Mouse (Mus musculus): ENCODE measurements at regions not wholly inside any gene's neighbourhood (a gene's known extent, or its start where the extent isn't known, plus 50 kb on each side); places are given as distances from the start of the nearest gene placed in this dataset.
A peak's percentile ranks its signal among the peaks of the same experiment; 100 is the strongest.
"Not testable (repeated sequence)": the region's sequence is repeated elsewhere in the genome, so short reads cannot be mapped to it uniquely, and the experiment has no call there.

- Histone ChIP-seq H3K4me2 (no peak overlapping the region), H3K27me3 (replicated peaks; ENCODE audit: control insufficient read depth, insufficient read depth, low read length) (no peaks in the 10 kb centered on the region), H3K9ac (ENCODE audit: low read depth, low read length) (no peak overlapping the region), H3K4me3 (ENCODE audit: low read depth, low read length) (no peak overlapping the region), H3K4me1 (replicated peaks; ENCODE audit: control insufficient read depth, insufficient read depth, low read length) (no peaks in the 10 kb centered on the region), H3K9me3 (ENCODE audit: control insufficient read depth, low read length) (no peaks in the 10 kb centered on the region), H3K27ac (ENCODE audit: low read depth, low read length) (no peak overlapping the region), H3K36me3 (ENCODE audit: control insufficient read depth, insufficient read depth, low read length) (no peaks in the 10 kb centered on the region)
- DNase-seq (ENCODE audit: low spot score) (peak; percentile 32), ATAC-seq (replicated peaks; ENCODE audit: low FRiP score) (no peak)
- WGBS = 81% methylated on average over 5 of the region's 5 CpGs
Measured at GRCm38 (mm10) chr9:17987606-17988005, 304.3 kb upstream of the Chordc1 start.

GRCm38 (mm10) chr9:18002557-18002956, 289.4 kb upstream of the Chordc1 start:
- ATAC-seq (replicated peaks; ENCODE audit: low FRiP score) = no peak
- Histone ChIP-seq H3K27ac (ENCODE audit: low read depth, low read length) (no peak overlapping the region), H3K4me2 (no peak overlapping the region), H3K36me3 (ENCODE audit: control insufficient read depth, insufficient read depth, low read length) (no peaks in the 10 kb centered on the region), H3K4me3 (ENCODE audit: low read depth, low read length) (no peak overlapping the region), H3K9ac (ENCODE audit: low read depth, low read length) (no peak overlapping the region), H3K27me3 (replicated peaks; ENCODE audit: control insufficient read depth, insufficient read depth, low read length) (no peaks in the 10 kb centered on the region), H3K9me3 (ENCODE audit: control insufficient read depth, low read length) (no peaks in the 10 kb centered on the region), H3K4me1 (replicated peaks; ENCODE audit: control insufficient read depth, insufficient read depth, low read length) (no peaks in the 10 kb centered on the region)
- no peak for DNase-seq (ENCODE audit: low spot score)
- WGBS = 42% methylated on average over 2 of the region's 2 CpGs

- ATAC-seq (replicated peaks; ENCODE audit: low FRiP score) = no peak
- no peak overlapping the region for H3K4me3 ChIP-seq (ENCODE audit: low read depth, low read length)
Measured at GRCm38 (mm10) chr9:18041346-18041745, 250.6 kb upstream of the Chordc1 start.

GRCm38 (mm10) chr9:18042636-18043035, 249.3 kb upstream of the Chordc1 start:
- DNase-seq (ENCODE audit: low spot score); H3K4me3 ChIP-seq (ENCODE audit: low read depth, low read length); H3K27ac ChIP-seq (ENCODE audit: low read depth, low read length); H3K9me3 ChIP-seq (ENCODE audit: control insufficient read depth, low read length); ATAC-seq (replicated peaks; ENCODE audit: low FRiP score); H3K36me3 ChIP-seq (ENCODE audit: control insufficient read depth, insufficient read depth, low read length); H3K4me1 ChIP-seq (replicated peaks; ENCODE audit: control insufficient read depth, insufficient read depth, low read length); H3K27me3 ChIP-seq (replicated peaks; ENCODE audit: control insufficient read depth, insufficient read depth, low read length); H3K4me2 ChIP-seq; H3K9ac ChIP-seq (ENCODE audit: low read depth, low read length): not testable (repeated sequence)
- WGBS = 78% methylated on average over 3 of the region's 3 CpGs

More at GRCm38 (mm10) chr9:18041346-18041745, 250.6 kb upstream of the Chordc1 start:
- Histone ChIP-seq H3K4me2 (no peak overlapping the region), H3K9ac (ENCODE audit: low read depth, low read length) (no peak overlapping the region), H3K27me3 (replicated peaks; ENCODE audit: control insufficient read depth, insufficient read depth, low read length) (no peaks in the 10 kb centered on the region), H3K9me3 (ENCODE audit: control insufficient read depth, low read length) (no peaks in the 10 kb centered on the region), H3K4me1 (replicated peaks; ENCODE audit: control insufficient read depth, insufficient read depth, low read length) (no peaks in the 10 kb centered on the region), H3K36me3 (ENCODE audit: control insufficient read depth, insufficient read depth, low read length) (no peaks in the 10 kb centered on the region), H3K27ac (ENCODE audit: low read depth, low read length) (no peak overlapping the region)
- 57% methylated on average over 2 of the region's 2 CpGs for WGBS
- DNase-seq (ENCODE audit: low spot score) = no peak

- Histone ChIP-seq H3K4me1 (replicated peaks; ENCODE audit: control insufficient read depth, insufficient read depth, low read length) (no peaks in the 10 kb centered on the region), H3K36me3 (ENCODE audit: control insufficient read depth, insufficient read depth, low read length) (no peaks in the 10 kb centered on the region), H3K9me3 (ENCODE audit: control insufficient read depth, low read length) (no peaks in the 10 kb centered on the region), H3K4me3 (ENCODE audit: low read depth, low read length) (no peak overlapping the region), H3K27me3 (replicated peaks; ENCODE audit: control insufficient read depth, insufficient read depth, low read length) (no peaks in the 10 kb centered on the region), H3K27ac (ENCODE audit: low read depth, low read length) (no peak overlapping the region), H3K4me2 (no peak overlapping the region), H3K9ac (ENCODE audit: low read depth, low read length) (no peak overlapping the region)
- no peak for DNase-seq (ENCODE audit: low spot score)
- no peak for ATAC-seq (replicated peaks; ENCODE audit: low FRiP score)
Measured at GRCm38 (mm10) chr9:18076942-18077341, 215.0 kb upstream of the Chordc1 start.

- ATAC-seq (replicated peaks; ENCODE audit: low FRiP score); H3K36me3 ChIP-seq (ENCODE audit: control insufficient read depth, insufficient read depth, low read length); H3K4me2 ChIP-seq; H3K27me3 ChIP-seq (replicated peaks; ENCODE audit: control insufficient read depth, insufficient read depth, low read length); H3K4me1 ChIP-seq (replicated peaks; ENCODE audit: control insufficient read depth, insufficient read depth, low read length); H3K27ac ChIP-seq (ENCODE audit: low read depth, low read length); H3K9me3 ChIP-seq (ENCODE audit: control insufficient read depth, low read length); H3K9ac ChIP-seq (ENCODE audit: low read depth, low read length); H3K4me3 ChIP-seq (ENCODE audit: low read depth, low read length); DNase-seq (ENCODE audit: low spot score): not testable (repeated sequence)
- WGBS = 79% methylated on average over 5 of the region's 5 CpGs
Measured at GRCm38 (mm10) chr9:18078446-18078845, 213.5 kb upstream of the Chordc1 start.

- H3K36me3 ChIP-seq (ENCODE audit: control insufficient read depth, insufficient read depth, low read length); H3K4me3 ChIP-seq (ENCODE audit: low read depth, low read length); H3K27ac ChIP-seq (ENCODE audit: low read depth, low read length); DNase-seq (ENCODE audit: low spot score); H3K9me3 ChIP-seq (ENCODE audit: control insufficient read depth, low read length); H3K27me3 ChIP-seq (replicated peaks; ENCODE audit: control insufficient read depth, insufficient read depth, low read length); H3K9ac ChIP-seq (ENCODE audit: low read depth, low read length); ATAC-seq (replicated peaks; ENCODE audit: low FRiP score); H3K4me2 ChIP-seq; H3K4me1 ChIP-seq (replicated peaks; ENCODE audit: control insufficient read depth, insufficient read depth, low read length): not testable (repeated sequence)
- WGBS = 80% methylated on average over 1 of the region's 1 CpGs
Measured at GRCm38 (mm10) chr9:18079120-18079519, 212.8 kb upstream of the Chordc1 start.

Measured in liver, embryonic 11.5 days (tissue).